ENCODE assay signal across 37 mouse cellular contexts in the genomic region with DNA sequence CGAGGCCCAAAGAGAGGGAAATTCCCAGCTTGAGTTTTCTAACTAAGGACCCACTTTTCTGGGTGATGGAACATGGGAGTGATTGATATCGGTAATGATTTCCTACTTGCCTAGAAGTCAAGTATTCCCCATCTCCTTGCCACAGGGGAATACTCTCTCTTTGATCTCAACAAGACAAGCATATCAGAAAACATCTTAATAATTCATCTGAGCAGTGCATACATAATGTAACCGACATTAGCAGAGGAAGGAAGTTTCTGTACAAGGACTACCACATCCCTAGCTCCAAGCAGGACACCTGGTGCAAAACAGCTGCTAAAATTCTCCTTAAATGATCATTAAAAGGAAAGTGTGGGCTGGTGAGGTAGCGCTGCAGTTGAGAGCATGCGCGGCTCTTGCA. TPM values are rescaled to one million over a fixed set of nuclear protein-coding genes. Genes with fewer than 3 reads are reported as not detected.
"Had no signal": no experiment of that assay in that cellular context is flagged by ENCODE, and none has a peak within 500 bp of the region (broad histone marks: within the 10 kb centered on the region; RNA-seq: fewer than 3 reads in every experiment).

No protein-coding gene starts in this region.

- H3K4me3 ChIP-seq: gastrocnemius, adult 2 months; heart, embryonic 13.5 days; heart, embryonic 15.5 days; hindbrain, embryonic 13.5 days; hindbrain, embryonic 15.5 days; intestine, embryonic 15.5 days; layer of hippocampus, adult 2 months; left cerebral cortex, adult 2 months; limb, embryonic 10.5 days; limb, embryonic 12.5 days had no signal

- H3K4me1 ChIP-seq: heart, embryonic 13.5 days; heart, embryonic 15.5 days; hindbrain, embryonic 13.5 days; hindbrain, embryonic 15.5 days; intestine, embryonic 15.5 days; limb, embryonic 10.5 days; limb, embryonic 12.5 days had no signal

- DNase-seq: gastrocnemius, adult 2 months; gastrocnemius, postnatal 10 days; gastrocnemius, postnatal 25 days; heart, adult 18-20 months; heart, postnatal 14 days; heart, postnatal 36 days; kidney, adult 18-20 months; kidney, adult 8-10 months; kidney, postnatal 10 days; kidney, postnatal 25 days; kidney, postnatal 4 days; liver had no signal

- H3K36me3 ChIP-seq: heart, embryonic 13.5 days; heart, embryonic 15.5 days; hindbrain, embryonic 13.5 days; hindbrain, embryonic 15.5 days; intestine, embryonic 15.5 days; limb, embryonic 10.5 days; limb, embryonic 12.5 days had no signal

- H3K9me3 ChIP-seq: heart, embryonic 13.5 days; heart, embryonic 15.5 days; hindbrain, embryonic 15.5 days; intestine, embryonic 15.5 days; limb, embryonic 10.5 days; limb, embryonic 12.5 days had no signal

- H3K9ac ChIP-seq: heart, embryonic 13.5 days; heart, embryonic 15.5 days; hindbrain, embryonic 13.5 days; hindbrain, embryonic 15.5 days; intestine, embryonic 15.5 days; limb, embryonic 12.5 days had no signal

- H3K27ac ChIP-seq: gastrocnemius, adult 2 months; heart, embryonic 13.5 days; heart, embryonic 15.5 days; hindbrain, embryonic 13.5 days; hindbrain, embryonic 15.5 days; intestine, embryonic 15.5 days; layer of hippocampus, adult 2 months; left cerebral cortex, adult 2 months; limb, embryonic 10.5 days; limb, embryonic 12.5 days had no signal

- ATAC-seq: inflammation-experienced regulatory T-cells, adult 6 months; intestine, embryonic 15.5 days; intestine, postnatal 0 days had no signal

- H3K4me2 ChIP-seq: heart, embryonic 11.5 days; heart, embryonic 13.5 days; heart, embryonic 15.5 days; hindbrain, embryonic 13.5 days; hindbrain, embryonic 15.5 days; intestine, embryonic 15.5 days; limb, embryonic 12.5 days had no signal

- H3K27me3 ChIP-seq: heart, embryonic 13.5 days; heart, embryonic 15.5 days; hindbrain, embryonic 13.5 days; hindbrain, embryonic 15.5 days; intestine, embryonic 15.5 days; limb, embryonic 12.5 days had no signal

RNA-seq across cellular contexts. Expression of a gene that starts 8.2 kb away (rescaled TPM):
- total RNA-seq: granulocyte monocyte progenitor cell, adult 5-6 weeks; heart, adult 18-20 months; heart, postnatal 14 days; heart, postnatal 36 days; hematopoietic stem cell, adult 5-6 weeks had no signal
- polyA plus RNA-seq: heart, postnatal 0 days; inflammation-experienced regulatory T-cells, adult 6 months; limb, embryonic 10.5 days had no signal

RNA-seq across cellular contexts. Expression of a gene that starts 28.9 kb away (rescaled TPM):
- total RNA-seq: gastrocnemius, adult 2 months; gastrocnemius, postnatal 10 days; gastrocnemius, postnatal 25 days; granulocyte monocyte progenitor cell, adult 5-6 weeks; heart, adult 18-20 months; heart, postnatal 14 days; heart, postnatal 36 days; hematopoietic stem cell, adult 5-6 weeks; layer of hippocampus, adult 2 months; layer of hippocampus, postnatal 10 days; layer of hippocampus, postnatal 25 days; left cerebral cortex, adult 2 months; left cerebral cortex, postnatal 36 days had no signal
- polyA plus RNA-seq: heart, embryonic 13.5 days; heart, embryonic 15.5 days; heart, postnatal 0 days; hindbrain, embryonic 11.5 days; hindbrain, embryonic 13.5 days; hindbrain, embryonic 15.5 days; inflammation-experienced regulatory T-cells, adult 6 months; intestine, postnatal 0 days; limb, embryonic 10.5 days; limb, embryonic 12.5 days had no signal

RNA-seq across cellular contexts. Expression of a gene that starts 47.9 kb away (rescaled TPM):
- total RNA-seq: gastrocnemius, adult 2 months; gastrocnemius, postnatal 10 days; gastrocnemius, postnatal 25 days; gastrocnemius, postnatal 4 days; granulocyte monocyte progenitor cell, adult 5-6 weeks; heart, adult 18-20 months; heart, postnatal 14 days; heart, postnatal 36 days; hematopoietic stem cell, adult 5-6 weeks; layer of hippocampus, adult 2 months; layer of hippocampus, postnatal 10 days; layer of hippocampus, postnatal 25 days; left cerebral cortex, adult 2 months; left cerebral cortex, postnatal 14 days; left cerebral cortex, postnatal 36 days had no signal
- polyA plus RNA-seq: frontal cortex, adult 2 months; heart, embryonic 11.5 days; heart, embryonic 13.5 days; heart, embryonic 15.5 days; heart, postnatal 0 days; hindbrain, embryonic 11.5 days; hindbrain, embryonic 13.5 days; hindbrain, embryonic 15.5 days; inflammation-experienced regulatory T-cells, adult 6 months; intestine, embryonic 15.5 days; intestine, postnatal 0 days; kidney, embryonic 14.5 days; kidney, embryonic 16.5 days; limb, embryonic 10.5 days; limb, embryonic 12.5 days; limb, embryonic 14.5 days had no signal
